Mouse (Mus musculus): ENCODE data around the gene Dnm2. TPM values are rescaled to one million over a fixed set of nuclear protein-coding genes. Genes with fewer than 3 reads are reported as not detected.

The Dnm2 gene
- polyA plus RNA-seq, 1 experiment from 2014 or later, result 66.4 TPM

- DNase-seq (ENCODE audit: low spot score) (no peak), ATAC-seq (ENCODE audit: insufficient number of reproducible peaks, low FRiP score, low TSS enrichment, low read depth) (no peak)
- no peak overlapping the region for H3K4me2 ChIP-seq (ENCODE audit: low read depth, severe bottlenecking)
- H3K27ac ChIP-seq (replicated peaks; ENCODE audit: low read depth, low read length), result no peak overlapping the region
- no peaks in the 10 kb centered on the region for H3K27me3 ChIP-seq (ENCODE audit: control insufficient read depth, insufficient read depth, low read length)
- no peaks in the 10 kb centered on the region for H3K9me3 ChIP-seq (ENCODE audit: control insufficient read depth, low read length)
- no peak overlapping the region for H3K9ac ChIP-seq (ENCODE audit: low read length)
- H3K4me1 ChIP-seq (ENCODE audit: control insufficient read depth, insufficient read depth, low read length), result no peaks in the 10 kb centered on the region; the same call in 1 of the 2 replicates
- H3K4me3 ChIP-seq (ENCODE audit: low read depth, low read length), result no peak overlapping the region
- WGBS, result 92% methylated on average over 2 of the region's 2 CpGs
- no peaks in the 10 kb centered on the region for H3K36me3 ChIP-seq (ENCODE audit: control insufficient read depth, insufficient read depth, low read length)
Measured at GRCm38 (mm10) chr9:21434410-21434809, 9.7 kb downstream of the Dnm2 start.

GRCm38 (mm10) chr9:21435777-21436635 is 11.3 kb downstream of the Dnm2 start:
- Histone ChIP-seq H3K9me3 (ENCODE audit: control insufficient read depth, low read length) (no peaks in the 10 kb centered on the region), H3K9ac (ENCODE audit: low read length) (no peak overlapping the region), H3K4me3 (ENCODE audit: low read depth, low read length) (no peak overlapping the region), H3K4me2 (ENCODE audit: low read depth, severe bottlenecking) (no peak overlapping the region), H3K27me3 (ENCODE audit: control insufficient read depth, insufficient read depth, low read length) (no peaks in the 10 kb centered on the region), H3K27ac (replicated peaks; ENCODE audit: low read depth, low read length) (no peak overlapping the region), H3K4me1 (ENCODE audit: control insufficient read depth, insufficient read depth, low read length) (no peaks in the 10 kb centered on the region; the same call in 1 of the 2 replicates), H3K36me3 (ENCODE audit: control insufficient read depth, insufficient read depth, low read length) (no peaks in the 10 kb centered on the region)
- DNase-seq (ENCODE audit: low spot score), result no peak
- WGBS, result 86% methylated on average over 7 of the region's 7 CpGs
- no peak for ATAC-seq (ENCODE audit: insufficient number of reproducible peaks, low FRiP score, low TSS enrichment, low read depth)

DNA sequence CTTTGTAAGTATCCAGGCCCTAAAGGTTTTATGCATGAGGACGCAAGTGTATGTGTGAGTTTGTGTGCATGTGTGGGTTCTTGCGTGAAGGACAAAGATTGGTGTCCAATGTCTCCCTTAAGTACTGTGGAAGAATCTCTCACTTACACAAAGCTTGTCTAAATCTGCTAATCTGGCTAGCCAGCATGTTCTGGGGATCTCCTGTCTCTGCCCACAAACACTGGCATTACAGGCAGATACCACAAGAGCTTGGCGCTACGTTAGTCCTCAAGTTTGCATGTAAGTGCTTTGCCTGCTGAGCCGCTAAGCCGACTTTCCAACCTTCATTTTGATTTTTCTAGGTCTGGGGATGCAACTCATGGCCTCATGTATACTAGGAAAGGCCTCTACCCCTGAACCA is 12.9 kb downstream of the Dnm2 start:
- Histone ChIP-seq H3K4me2 (ENCODE audit: low read depth, severe bottlenecking) (no peak overlapping the region), H3K4me3 (ENCODE audit: low read depth, low read length) (no peak overlapping the region), H3K9me3 (ENCODE audit: control insufficient read depth, low read length) (no peaks in the 10 kb centered on the region), H3K9ac (ENCODE audit: low read length) (no peak overlapping the region), H3K36me3 (ENCODE audit: control insufficient read depth, insufficient read depth, low read length) (no peaks in the 10 kb centered on the region), H3K4me1 (ENCODE audit: control insufficient read depth, insufficient read depth, low read length) (no peaks in the 10 kb centered on the region; the same call in 1 of the 2 replicates), H3K27me3 (ENCODE audit: control insufficient read depth, insufficient read depth, low read length) (no peaks in the 10 kb centered on the region), H3K27ac (replicated peaks; ENCODE audit: low read depth, low read length) (no peak overlapping the region)
- 97% methylated on average over 6 of the region's 6 CpGs for WGBS
- DNase-seq (ENCODE audit: low spot score), result no peak
- no peak for ATAC-seq (ENCODE audit: insufficient number of reproducible peaks, low FRiP score, low TSS enrichment, low read depth)

DNA sequence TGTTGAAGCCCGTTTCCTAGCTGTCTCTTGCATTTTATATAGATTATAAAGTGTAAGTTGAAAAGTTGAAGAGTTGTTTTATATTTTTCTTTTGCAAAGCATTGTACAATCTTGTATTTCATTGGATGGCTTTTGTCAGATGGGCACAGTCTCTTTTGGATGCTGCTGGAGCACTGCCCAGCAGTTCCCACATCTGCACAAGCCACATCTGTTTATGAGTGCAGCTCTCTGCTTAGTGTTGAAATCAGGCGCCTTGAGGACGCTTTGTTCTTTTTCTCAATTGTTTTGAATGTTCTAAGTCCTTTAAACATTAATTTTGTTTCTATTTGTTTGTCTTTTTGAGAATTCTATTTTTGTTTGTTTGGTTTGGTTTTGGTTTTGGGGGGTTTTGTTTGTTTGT is 13.5 kb downstream of the Dnm2 start:
- Histone ChIP-seq H3K9me3 (ENCODE audit: control insufficient read depth, low read length) (no peaks in the 10 kb centered on the region), H3K4me1 (ENCODE audit: control insufficient read depth, insufficient read depth, low read length) (no peaks in the 10 kb centered on the region; the same call in 1 of the 2 replicates), H3K27ac (replicated peaks; ENCODE audit: low read depth, low read length) (no peak overlapping the region), H3K27me3 (ENCODE audit: control insufficient read depth, insufficient read depth, low read length) (no peaks in the 10 kb centered on the region), H3K4me3 (ENCODE audit: low read depth, low read length) (no peak overlapping the region), H3K4me2 (ENCODE audit: low read depth, severe bottlenecking) (no peak overlapping the region), H3K9ac (ENCODE audit: low read length) (no peak overlapping the region), H3K36me3 (ENCODE audit: control insufficient read depth, insufficient read depth, low read length) (no peaks in the 10 kb centered on the region)
- 69% methylated on average over 3 of the region's 3 CpGs for WGBS
- DNase-seq (ENCODE audit: low spot score), result no peak
- ATAC-seq (ENCODE audit: insufficient number of reproducible peaks, low FRiP score, low TSS enrichment, low read depth), result no peak

DNA sequence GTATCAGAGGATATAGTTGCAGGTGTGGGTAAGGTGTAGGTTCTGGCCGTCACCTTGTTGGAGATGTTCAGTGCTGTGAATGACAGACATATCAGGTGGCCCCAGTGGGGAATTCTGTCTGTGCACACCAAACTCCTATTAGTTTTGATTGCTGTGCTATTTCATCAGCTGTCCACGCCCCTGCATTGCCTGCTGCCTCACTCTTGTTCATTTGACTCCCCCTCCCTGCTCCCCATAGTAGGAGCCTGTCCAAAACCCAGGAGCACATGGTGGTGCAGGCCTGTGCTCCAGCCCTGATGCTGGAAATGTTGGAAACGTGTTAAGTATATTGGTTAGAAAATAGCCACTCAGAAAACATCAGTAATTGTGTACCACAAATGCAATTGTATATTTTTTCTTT is 14.7 kb downstream of the Dnm2 start:
- 85% methylated on average over 3 of the region's 3 CpGs for WGBS
- DNase-seq (ENCODE audit: low spot score) (no peak), ATAC-seq (ENCODE audit: insufficient number of reproducible peaks, low FRiP score, low TSS enrichment, low read depth) (no peak)
- Histone ChIP-seq H3K27me3 (ENCODE audit: control insufficient read depth, insufficient read depth, low read length) (no peaks in the 10 kb centered on the region), H3K36me3 (ENCODE audit: control insufficient read depth, insufficient read depth, low read length) (no peaks in the 10 kb centered on the region), H3K9ac (ENCODE audit: low read length) (no peak overlapping the region), H3K4me3 (ENCODE audit: low read depth, low read length) (no peak overlapping the region), H3K9me3 (ENCODE audit: control insufficient read depth, low read length) (no peaks in the 10 kb centered on the region), H3K4me2 (ENCODE audit: low read depth, severe bottlenecking) (no peak overlapping the region), H3K27ac (replicated peaks; ENCODE audit: low read depth, low read length) (no peak overlapping the region), H3K4me1 (ENCODE audit: control insufficient read depth, insufficient read depth, low read length) (no peaks in the 10 kb centered on the region; the same call in 1 of the 2 replicates)

GRCm38 (mm10) chr9:21439914-21440313 is 15.2 kb downstream of the Dnm2 start:
- Histone ChIP-seq H3K27ac (replicated peaks; ENCODE audit: low read depth, low read length) (no peak overlapping the region), H3K9ac (ENCODE audit: low read length) (no peak overlapping the region), H3K27me3 (ENCODE audit: control insufficient read depth, insufficient read depth, low read length) (no peaks in the 10 kb centered on the region), H3K9me3 (ENCODE audit: control insufficient read depth, low read length) (no peaks in the 10 kb centered on the region), H3K4me2 (ENCODE audit: low read depth, severe bottlenecking) (no peak overlapping the region), H3K4me1 (ENCODE audit: control insufficient read depth, insufficient read depth, low read length) (no peaks in the 10 kb centered on the region; the same call in 1 of the 2 replicates), H3K36me3 (ENCODE audit: control insufficient read depth, insufficient read depth, low read length) (no peaks in the 10 kb centered on the region), H3K4me3 (ENCODE audit: low read depth, low read length) (no peak overlapping the region)
- ATAC-seq (ENCODE audit: insufficient number of reproducible peaks, low FRiP score, low TSS enrichment, low read depth) (no peak), DNase-seq (ENCODE audit: low spot score) (no peak)
- 94% methylated on average over 2 of the region's 2 CpGs for WGBS

DNA sequence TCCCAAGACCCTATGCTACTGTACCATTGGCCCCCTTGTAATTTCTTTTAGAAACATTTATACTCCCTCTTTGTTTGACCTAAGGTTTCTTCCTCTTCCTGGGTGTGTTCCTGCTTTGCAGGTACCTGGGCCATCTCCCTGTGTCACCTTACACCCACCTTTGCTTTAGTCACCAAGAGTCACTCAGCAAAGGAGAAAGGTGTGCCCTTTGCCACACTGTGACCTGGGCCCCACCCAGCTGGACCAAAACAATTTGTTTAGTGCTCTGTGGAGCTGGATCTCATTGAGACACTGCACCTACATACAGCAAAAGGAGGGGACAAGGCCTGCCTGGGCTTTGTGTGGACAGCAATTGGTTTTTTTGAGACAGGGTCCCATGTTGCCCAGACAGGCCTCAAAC is 15.7 kb downstream of the Dnm2 start:
- DNase-seq (ENCODE audit: low spot score) (no peak), ATAC-seq (ENCODE audit: insufficient number of reproducible peaks, low FRiP score, low TSS enrichment, low read depth) (no peak)
- Histone ChIP-seq H3K27ac (replicated peaks; ENCODE audit: low read depth, low read length) (no peak overlapping the region), H3K9ac (ENCODE audit: low read length) (no peak overlapping the region), H3K4me3 (ENCODE audit: low read depth, low read length) (no peak overlapping the region), H3K4me1 (ENCODE audit: control insufficient read depth, insufficient read depth, low read length) (no peaks in the 10 kb centered on the region; the same call in 1 of the 2 replicates), H3K9me3 (ENCODE audit: control insufficient read depth, low read length) (no peaks in the 10 kb centered on the region), H3K36me3 (ENCODE audit: control insufficient read depth, insufficient read depth, low read length) (no peaks in the 10 kb centered on the region; the same call in 1 of the 2 replicates), H3K27me3 (ENCODE audit: control insufficient read depth, insufficient read depth, low read length) (no peaks in the 10 kb centered on the region), H3K4me2 (ENCODE audit: low read depth, severe bottlenecking) (no peak overlapping the region)

DNA sequence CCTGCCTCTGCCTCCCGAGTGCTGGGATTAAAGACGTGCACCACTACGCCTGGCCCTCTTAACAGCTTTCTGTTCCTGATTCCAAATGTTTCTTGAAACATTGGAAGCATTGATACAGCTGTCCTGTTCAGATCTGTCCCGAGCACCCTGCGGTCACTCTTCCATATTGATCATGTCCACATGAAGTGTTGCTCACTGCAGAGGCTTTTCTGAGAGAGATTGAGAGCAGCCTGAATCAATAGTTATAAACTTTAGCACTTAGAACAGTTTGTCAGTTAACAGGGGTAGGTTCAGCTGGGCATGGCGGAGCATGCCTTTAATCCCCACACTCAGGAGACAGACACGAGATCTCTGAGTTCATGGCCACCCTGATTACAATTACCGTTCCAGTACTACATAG is 19.1 kb downstream of the Dnm2 start:
- DNase-seq (ENCODE audit: low spot score) (no peak), ATAC-seq (ENCODE audit: insufficient number of reproducible peaks, low FRiP score, low TSS enrichment, low read depth) (no peak)
- Histone ChIP-seq H3K27ac (replicated peaks; ENCODE audit: low read depth, low read length) (no peak overlapping the region), H3K36me3 (ENCODE audit: control insufficient read depth, insufficient read depth, low read length) (no peaks in the 10 kb centered on the region; the same call in 1 of the 2 replicates), H3K4me2 (ENCODE audit: low read depth, severe bottlenecking) (no peak overlapping the region), H3K4me3 (ENCODE audit: low read depth, low read length) (no peak overlapping the region), H3K9me3 (ENCODE audit: control insufficient read depth, low read length) (no peaks in the 10 kb centered on the region), H3K27me3 (ENCODE audit: control insufficient read depth, insufficient read depth, low read length) (no peaks in the 10 kb centered on the region), H3K4me1 (ENCODE audit: control insufficient read depth, insufficient read depth, low read length) (no peaks in the 10 kb centered on the region), H3K9ac (ENCODE audit: low read length) (no peak overlapping the region)
- 92% methylated on average over 8 of the region's 8 CpGs for WGBS
